Mouse (Mus musculus) adrenal gland, postnatal 10 days (tissue): Measurements from ENCODE around the gene Tgtp2. TPM values are rescaled to one million over a fixed set of nuclear protein-coding genes. Genes with fewer than 3 reads are reported as not detected.
"Not testable (repeated sequence)": the region's sequence is repeated elsewhere in the genome, so short reads cannot be mapped to it uniquely, and the experiment has no call there.

Experiments used
- DNase-seq: peaks from one replicate; pipeline ENCODE4 v3.0.0; 2021; ENCODE audit warnings: mixed read lengths
- total RNA-seq, 2 experiments: library from RNA; stranded (reverse); gene quantifications; 2 replicates each; pipeline ENCODE4 v1.2.3; 2021

Tgtp2 gene
- total RNA-seq, 2 experiments from 2014 or later = 1.2 to 1.3 TPM

GRCm38 (mm10) chr11:49084875-49085274 is 20.9 kb upstream of the Tgtp2 start:
- DNase-seq = peak; percentile 27

- DNase-seq = no peak
Measured at GRCm38 (mm10) chr11:49084385-49084784, 20.4 kb upstream of the Tgtp2 start.

- no peak for DNase-seq
Measured at GRCm38 (mm10) chr11:49083808-49084207, 19.8 kb upstream of the Tgtp2 start.

GRCm38 (mm10) chr11:49083146-49083545 is 19.1 kb upstream of the Tgtp2 start:
- DNase-seq = no peak

GRCm38 (mm10) chr11:49081886-49082285 is 17.9 kb upstream of the Tgtp2 start:
- no peak for DNase-seq

GRCm38 (mm10) chr11:49081356-49081755 is 17.4 kb upstream of the Tgtp2 start:
- no peak for DNase-seq

GRCm38 (mm10) chr11:49080636-49081035 is 16.6 kb upstream of the Tgtp2 start:
- DNase-seq = no peak

- no peak for DNase-seq
Measured at GRCm38 (mm10) chr11:49078719-49079118, 14.7 kb upstream of the Tgtp2 start.

GRCm38 (mm10) chr11:49077012-49077411 is 13.0 kb upstream of the Tgtp2 start:
- no peak for DNase-seq

- not testable (repeated sequence) for DNase-seq
Measured at GRCm38 (mm10) chr11:49076001-49076757, 12.2 kb upstream of the Tgtp2 start, which contains the start of gene Ifi47. Gene Ifi47 (plus strand): TSS chr11:49076587.

- no peak for DNase-seq
Measured at GRCm38 (mm10) chr11:49068358-49068757, 4.4 kb upstream of the Tgtp2 start.

GRCm38 (mm10) chr11:49061865-49062264 is 2.1 kb downstream of the Tgtp2 start:
- not testable (repeated sequence) for DNase-seq

- DNase-seq = not testable (repeated sequence)
Measured at GRCm38 (mm10) chr11:49060061-49060460, 3.9 kb downstream of the Tgtp2 start.

GRCm38 (mm10) chr11:49051894-49052293 is 12.1 kb downstream of the Tgtp2 start:
- not testable (repeated sequence) for DNase-seq

- not testable (repeated sequence) for DNase-seq
Measured at GRCm38 (mm10) chr11:49051093-49051891, 12.7 kb downstream of the Tgtp2 start, which contains the start of gene 9930111J21Rik2. Gene 9930111J21Rik2 (minus strand): TSS chr11:49051242.

- not testable (repeated sequence) for DNase-seq
Measured at GRCm38 (mm10) chr11:49050064-49050463, 13.9 kb downstream of the Tgtp2 start.

GRCm38 (mm10) chr11:49012074-49012473 is 51.9 kb downstream of the Tgtp2 start:
- DNase-seq = not testable (repeated sequence)

Other genes with a start within 250 kb of the Tgtp2 start
- 10 to 100 TPM; 42.3 to 42.7 TPM for gene Trim41, start 246.9 kb downstream of the Tgtp2 start, total RNA-seq
- 10 to 100 TPM in 1 of 2 experiments, 1 to 10 TPM in 1; 5.3 to 12.0 TPM for gene Trim7, start 238.1 kb downstream of the Tgtp2 start, total RNA-seq
- 1 to 10 TPM; 2.5 to 4.9 TPM for gene Gm12184, start 237.6 kb downstream of the Tgtp2 start, total RNA-seq
- 10 to 100 TPM; 13.2 to 17.8 TPM for gene Irgm1, start 192.5 kb downstream of the Tgtp2 start, total RNA-seq
- gene Gm5431, start 162.0 kb downstream of the Tgtp2 start, total RNA-seq = 1 to 10 TPM; 1.6 to 2.0 TPM
- 10 to 100 TPM in 1 of 2 experiments, 1 to 10 TPM in 1; 5.3 to 11.1 TPM for gene Psme2b, start 118.0 kb downstream of the Tgtp2 start, total RNA-seq
- gene Olfr56, start 85.3 kb downstream of the Tgtp2 start, total RNA-seq = under 1 TPM; 0.18 TPM
- 1 to 10 TPM; 1.8 to 2.9 TPM for gene 9930111J21Rik1, start 84.8 kb downstream of the Tgtp2 start, total RNA-seq
- 1 to 10 TPM; 3.3 to 3.7 TPM for gene Gm12185, start 72.0 kb downstream of the Tgtp2 start, total RNA-seq
- gene Tgtp1, start 70.0 kb downstream of the Tgtp2 start, total RNA-seq = 1 to 10 TPM; 1.1 to 2.1 TPM
- gene 9930111J21Rik2, start 13.0 kb downstream of the Tgtp2 start, total RNA-seq = 1 to 10 TPM; 3.2 TPM
- gene Ifi47, start 12.4 kb upstream of the Tgtp2 start, total RNA-seq = 1 to 10 TPM; 5.2 to 5.7 TPM
- gene Olfr1396, start 50.7 kb upstream of the Tgtp2 start, total RNA-seq = under 1 TPM; 0.27 to 0.45 TPM
- gene Olfr1395, start 78.1 kb upstream of the Tgtp2 start, total RNA-seq = not detected
- gene Olfr1394, start 90.2 kb upstream of the Tgtp2 start, total RNA-seq = not detected
- 10 to 100 TPM; 34.5 to 37.6 TPM for gene Btnl9, start 123.0 kb upstream of the Tgtp2 start, total RNA-seq
- 10 to 100 TPM; 29.8 to 38.1 TPM for gene Zfp62, start 139.1 kb upstream of the Tgtp2 start, total RNA-seq
- 100 to 1,000 TPM in 1 of 2 experiments, 10 to 100 TPM in 1; 87.9 to 101 TPM for gene Mgat1, start 180.0 kb upstream of the Tgtp2 start, total RNA-seq
- gene Olfr1393, start 214.1 kb upstream of the Tgtp2 start, total RNA-seq = not detected
- gene Olfr1392, start 221.1 kb upstream of the Tgtp2 start, total RNA-seq = not detected
- gene Olfr10, start 240.5 kb upstream of the Tgtp2 start, total RNA-seq = not detected